Mouse (Mus musculus): ENCODE data around the gene Fam20a.
"Not testable (repeated sequence)": the region's sequence is repeated elsewhere in the genome, so short reads cannot be mapped to it uniquely, and the experiment has no call there.

Gene Fam20a

GRCm38 (mm10) chr11:109680934-109681333 lies 41.1 kb downstream of the Fam20a start:
- no peak for DNase-seq (ENCODE audit: low spot score in 2 of 2)

GRCm38 (mm10) chr11:109678291-109678690 lies 43.8 kb downstream of the Fam20a start:
- DNase-seq (ENCODE audit: low spot score in 2 of 2): no peak

DNA sequence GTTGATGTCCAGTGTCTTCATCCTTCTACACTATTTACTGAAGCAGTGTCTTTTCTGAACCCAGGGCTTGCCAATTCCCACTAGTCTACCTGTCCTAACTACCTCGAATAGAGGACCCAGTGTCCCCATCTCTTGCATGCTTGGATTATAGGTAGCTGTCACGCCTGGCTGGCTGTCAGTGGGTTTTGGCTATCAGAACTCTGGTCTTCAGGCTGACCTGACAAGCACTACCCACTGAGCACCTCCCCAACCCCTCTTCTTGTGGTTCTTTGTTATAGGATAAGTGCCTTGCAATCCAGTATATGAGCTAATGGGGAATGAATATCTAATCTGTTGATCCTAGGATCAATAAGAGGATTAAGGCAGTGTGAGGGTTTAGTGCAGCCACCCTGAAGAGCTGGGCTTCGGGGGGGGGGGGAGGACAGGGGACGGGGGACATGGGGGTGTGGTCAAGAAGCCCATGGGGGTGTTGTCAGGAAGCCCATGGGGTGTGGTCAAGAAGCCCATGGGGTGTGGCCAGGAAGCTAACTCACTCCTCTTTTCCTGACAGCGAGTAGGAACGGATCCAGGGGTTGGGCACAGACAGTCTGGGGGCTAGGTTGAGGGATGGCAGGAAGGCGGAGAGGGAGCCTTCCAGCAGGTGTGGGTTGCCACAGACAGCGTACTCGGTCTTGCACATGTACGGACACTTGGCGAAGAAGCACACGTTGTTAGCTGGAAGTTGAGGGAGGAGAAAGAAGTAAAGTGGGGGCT lies 45.3 kb downstream of the Fam20a start:
- DNase-seq (ENCODE audit: low spot score in 2 of 2): no peak

DNA sequence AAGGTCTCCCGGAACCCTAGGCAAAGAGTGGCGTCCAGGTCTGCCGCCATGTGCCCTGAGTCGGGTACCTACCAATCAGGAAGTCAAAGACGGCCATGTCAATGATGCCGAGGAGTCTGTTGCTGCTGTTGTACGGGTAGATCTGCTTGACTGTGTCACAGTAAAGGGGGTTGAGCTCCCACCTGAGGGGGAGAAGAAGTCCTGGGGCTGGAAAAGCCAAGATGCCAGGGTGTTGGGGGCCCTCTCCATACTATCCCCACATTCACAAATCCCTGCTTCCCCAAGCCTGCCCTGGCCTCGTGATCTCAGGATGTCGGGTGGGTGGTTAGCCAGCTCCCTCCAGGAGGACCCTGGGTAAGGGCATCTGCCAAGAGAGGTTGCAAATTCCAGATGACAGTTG lies 46.3 kb downstream of the Fam20a start:
- no peak for DNase-seq (ENCODE audit: low spot score in 2 of 2)

DNA sequence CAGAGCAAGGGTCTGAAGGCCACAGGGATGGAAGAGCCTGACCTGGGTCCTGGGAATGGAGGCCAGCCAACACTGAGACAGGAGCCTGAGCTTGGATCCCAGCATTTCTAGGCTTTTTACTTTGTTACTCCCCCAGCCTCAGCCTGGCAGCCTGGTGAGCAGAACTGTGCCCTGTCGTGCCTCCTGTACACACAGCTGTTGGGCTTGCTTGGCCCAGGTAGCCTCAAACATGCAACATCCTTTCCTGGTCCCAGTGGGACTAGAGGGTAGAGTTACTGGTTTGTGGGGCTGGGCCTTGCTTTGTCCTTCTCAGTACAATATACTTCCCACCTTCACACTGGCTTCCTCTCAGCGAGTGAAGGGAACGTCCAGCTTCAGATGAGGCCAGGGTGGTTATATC lies 46.9 kb downstream of the Fam20a start:
- DNase-seq (ENCODE audit: low spot score in 2 of 2): no peak

- no peak for DNase-seq (ENCODE audit: low spot score in 2 of 2)
These were observed 47.5 kb downstream of the Fam20a start for GRCm38 (mm10) chr11:109674542-109674941.

DNA sequence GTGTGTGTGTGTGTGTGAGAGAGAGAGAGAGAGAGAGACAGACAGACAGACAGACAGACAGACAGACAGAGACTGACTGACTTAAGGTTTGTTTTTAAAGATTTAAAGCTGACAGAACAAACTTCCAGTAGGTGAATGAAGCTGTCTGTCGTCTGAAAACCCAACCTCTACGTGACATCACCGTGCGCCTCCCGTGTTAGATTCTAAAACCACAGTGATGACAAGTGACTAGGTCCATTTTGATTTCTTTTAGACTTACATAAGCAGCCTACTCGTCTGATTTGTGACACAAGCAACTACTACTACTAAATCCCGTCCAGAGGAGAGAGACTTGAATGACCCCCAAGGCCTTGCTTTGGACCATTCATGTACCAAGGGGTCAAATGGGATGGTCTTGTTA lies 48.3 kb downstream of the Fam20a start:
- no peak for DNase-seq (ENCODE audit: low spot score in 2 of 2)

DNA sequence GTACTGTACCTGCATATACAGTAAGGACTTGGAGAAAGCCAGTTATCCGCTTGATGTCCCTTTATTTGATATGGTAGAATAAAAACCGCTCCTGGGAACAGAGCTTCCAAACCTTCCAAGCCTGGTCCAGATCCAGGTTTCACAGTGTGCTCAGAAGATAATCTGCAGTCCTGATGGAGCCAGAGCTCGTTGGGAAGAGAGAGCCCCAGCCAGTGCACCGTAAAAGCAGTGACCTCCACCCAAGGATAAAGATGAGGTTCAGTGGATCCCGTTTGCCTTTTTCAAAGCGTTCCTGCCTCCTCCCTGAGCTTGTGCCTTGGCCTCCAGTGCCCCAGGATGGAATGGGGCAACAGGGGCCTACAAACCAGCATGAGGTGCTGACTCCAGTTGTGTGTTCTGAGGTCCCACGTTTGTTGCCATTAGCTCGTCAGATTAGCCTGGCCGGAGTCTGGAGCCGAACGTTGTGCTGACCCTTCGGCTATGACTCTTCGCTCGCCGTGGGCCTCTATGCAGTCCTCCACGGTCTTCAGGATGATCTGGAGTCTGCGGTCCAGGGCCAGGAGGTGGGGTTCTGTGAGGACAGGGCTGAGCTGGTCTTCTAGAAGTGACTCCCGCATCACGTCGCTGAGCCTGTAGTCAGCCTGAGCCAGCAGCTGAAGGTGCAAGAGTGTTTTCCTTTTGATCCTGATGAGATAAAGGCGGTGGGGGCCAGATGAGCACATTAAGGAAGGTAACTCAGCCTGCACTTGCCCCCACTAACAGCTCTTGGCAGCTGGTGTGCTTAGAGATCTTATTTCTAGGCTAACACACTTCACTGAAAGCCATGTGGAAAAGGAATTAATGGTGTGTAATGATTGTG lies 49.0 kb downstream of the Fam20a start:
- no peak for DNase-seq (ENCODE audit: low spot score in 2 of 2)

DNA sequence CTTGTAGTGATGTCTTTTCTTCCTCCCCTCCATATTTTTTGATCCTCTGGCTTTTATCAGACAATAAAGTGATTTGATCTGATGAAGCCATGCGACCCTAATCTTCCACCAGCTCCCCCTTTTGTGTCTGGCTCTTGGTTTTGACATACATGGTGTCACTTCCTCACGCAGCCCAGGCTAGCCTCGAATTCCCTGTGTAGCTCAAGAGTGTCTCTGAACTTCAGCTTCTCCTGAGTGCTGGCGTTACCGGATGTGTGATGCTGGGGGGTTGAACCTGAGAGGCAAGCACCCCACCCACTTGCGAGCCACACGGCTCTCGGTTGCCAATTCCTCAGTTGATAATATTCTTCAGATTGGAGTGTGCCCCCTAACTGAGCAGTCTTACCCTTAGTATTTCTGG lies 49.7 kb downstream of the Fam20a start:
- no peak for DNase-seq (ENCODE audit: low spot score in 2 of 2)

DNA sequence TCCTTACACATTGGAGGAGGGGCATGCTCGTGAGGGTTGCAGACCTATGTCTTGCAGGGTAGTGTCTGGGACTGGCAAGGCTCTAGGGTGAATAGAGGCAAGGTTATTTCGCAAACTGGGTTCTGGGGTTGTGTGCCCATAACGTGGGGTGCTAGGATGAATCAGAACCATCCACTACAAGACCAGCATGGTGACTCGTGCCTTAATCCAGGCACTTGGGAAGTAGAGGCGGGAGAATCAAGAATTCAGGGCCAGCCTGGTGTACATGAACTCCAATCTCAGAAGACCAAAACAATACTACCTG lies 50.1 kb downstream of the Fam20a start:
- DNase-seq (ENCODE audit: low spot score in 2 of 2): no peak

DNA sequence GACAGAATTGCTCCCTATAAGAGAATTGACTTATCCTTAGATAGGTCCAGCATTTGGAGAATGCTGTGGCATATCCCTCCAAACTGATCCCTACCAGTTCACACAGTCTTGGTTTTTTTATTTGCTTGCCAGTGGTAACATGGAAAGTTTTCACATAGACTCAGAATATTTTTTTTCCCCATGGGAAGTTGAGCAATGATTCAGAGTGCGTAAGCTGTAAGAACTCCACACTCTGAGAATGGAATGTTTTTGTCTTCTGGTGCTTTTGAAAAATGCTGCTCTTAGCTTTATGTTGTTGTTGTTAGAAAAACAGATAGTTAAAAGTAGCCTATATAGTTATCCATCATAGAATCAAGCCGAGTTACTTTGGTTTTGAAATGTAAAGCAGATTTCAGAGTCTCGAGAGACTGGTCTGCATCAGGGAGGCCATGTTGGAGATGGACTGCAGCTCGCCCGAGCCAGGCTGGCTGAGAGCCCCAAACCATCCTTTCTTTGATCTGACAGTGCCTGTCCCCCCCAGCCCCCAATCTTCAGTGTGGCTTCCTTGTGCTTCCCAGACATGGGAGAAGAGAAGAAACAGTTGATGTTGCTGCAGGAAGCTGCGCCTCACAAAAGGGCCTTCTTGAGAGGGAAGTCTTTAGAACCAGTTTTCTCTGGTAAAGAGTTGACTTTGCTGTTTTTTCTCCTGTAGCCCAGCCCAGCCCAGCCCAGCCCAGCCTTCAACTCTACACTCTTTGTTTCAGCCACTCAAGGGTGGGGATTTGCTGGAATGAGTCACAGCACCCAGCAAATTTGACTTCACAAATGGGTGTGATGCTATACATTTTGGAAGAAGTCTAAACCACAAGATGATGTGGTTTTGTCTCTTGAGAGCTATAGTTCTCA lies 50.7 kb downstream of the Fam20a start:
- no peak for DNase-seq (ENCODE audit: low spot score in 2 of 2)

DNA sequence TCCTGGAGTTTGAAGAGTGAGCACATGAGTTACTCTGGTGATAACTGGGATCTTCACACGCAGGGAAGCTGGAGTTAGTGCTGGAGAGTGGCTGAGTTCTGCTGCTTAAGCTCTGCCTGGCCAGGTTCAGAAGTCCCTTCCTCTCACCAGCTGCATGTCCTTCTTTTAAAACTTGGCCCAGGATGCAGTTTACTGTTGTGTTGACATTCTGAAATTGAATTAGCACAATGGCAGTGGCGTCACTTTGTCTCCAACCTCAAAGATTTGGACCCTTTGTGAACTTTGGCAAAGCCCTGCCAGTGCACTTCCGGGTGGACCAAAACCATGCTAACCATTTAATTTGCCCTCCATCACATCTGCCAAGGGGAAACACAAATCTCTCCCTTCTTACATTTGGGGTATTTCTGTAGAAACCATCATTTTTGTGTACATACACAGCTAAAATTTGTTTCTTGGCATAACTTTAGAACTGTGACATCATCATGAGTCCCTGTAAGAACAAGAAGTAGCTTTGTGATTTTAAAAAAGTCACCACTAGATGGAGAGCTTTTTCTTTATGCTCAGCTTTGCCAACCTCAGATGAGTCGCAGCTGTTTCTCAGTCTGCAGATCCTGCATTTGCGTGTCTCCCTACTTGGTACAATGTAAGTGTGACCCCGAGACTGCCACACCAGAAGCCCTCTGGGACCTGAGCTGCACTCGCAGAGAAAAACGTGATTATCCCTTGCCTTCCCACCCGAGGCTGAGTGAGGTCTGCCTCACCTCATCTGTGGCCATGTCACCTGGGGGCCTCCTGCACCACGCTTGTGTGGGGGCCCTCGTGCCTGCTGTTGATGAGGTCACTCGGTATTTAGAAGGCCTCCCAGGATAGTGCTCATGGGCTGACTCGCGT lies 51.8 kb downstream of the Fam20a start:
- no peak for DNase-seq (ENCODE audit: low spot score in 2 of 2)

- no peak for DNase-seq (ENCODE audit: low spot score in 2 of 2)
These were observed 52.9 kb downstream of the Fam20a start for GRCm38 (mm10) chr11:109669149-109669708.

DNA sequence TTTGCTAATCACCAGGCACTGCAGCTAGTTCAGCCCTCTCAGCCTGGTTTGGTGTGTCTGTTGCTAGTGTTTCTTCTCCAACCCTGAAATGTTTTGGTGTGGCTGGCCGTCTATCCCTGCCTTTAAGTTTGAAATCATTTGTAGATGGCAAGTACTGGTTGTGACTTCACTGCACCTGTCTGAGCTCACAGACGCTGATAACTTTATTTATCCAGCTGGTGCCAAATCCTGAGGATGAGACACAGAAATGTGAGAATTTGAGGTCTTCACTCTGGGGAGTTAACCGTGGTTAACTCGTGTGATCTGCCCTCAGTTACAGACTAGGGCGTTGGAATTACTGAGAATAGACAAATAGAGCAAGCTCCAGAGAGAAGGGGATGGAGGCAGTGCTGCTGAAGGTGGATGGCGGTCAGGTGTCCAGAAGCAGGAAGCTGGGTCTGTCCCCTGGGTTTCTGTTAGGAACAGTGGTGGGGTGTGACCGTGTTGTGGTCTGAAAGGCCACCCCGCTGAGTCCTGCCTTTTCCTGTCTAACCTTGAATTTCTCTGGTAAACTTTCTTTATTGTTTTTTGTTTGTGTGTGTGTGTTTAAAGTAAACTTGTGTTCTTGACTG lies 53.9 kb downstream of the Fam20a start:
- DNase-seq (ENCODE audit: low spot score in 2 of 2): no peak

- DNase-seq (ENCODE audit: low spot score in 2 of 2): no peak
These were observed 54.7 kb downstream of the Fam20a start for GRCm38 (mm10) chr11:109667371-109667770.

DNA sequence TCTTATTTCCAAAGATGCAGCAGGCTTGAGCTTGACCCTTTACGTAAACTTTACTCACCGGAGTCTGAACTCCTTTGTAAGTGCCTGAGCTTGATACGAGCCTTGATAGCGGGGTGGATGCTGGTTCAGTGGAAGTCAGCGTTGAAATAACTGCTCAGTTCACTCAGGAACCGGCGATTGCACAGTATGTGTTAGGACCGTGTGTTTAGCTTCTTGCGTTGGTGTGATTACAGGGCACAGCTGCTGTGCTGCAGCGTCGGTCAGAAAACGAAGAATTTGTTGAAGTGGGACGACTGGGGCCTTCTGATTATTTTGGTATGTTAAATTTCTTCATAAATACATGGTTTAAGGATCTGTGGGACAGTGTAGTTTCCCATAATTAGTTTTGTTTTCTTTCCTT lies 55.7 kb downstream of the Fam20a start:
- DNase-seq (ENCODE audit: low spot score in 2 of 2): no peak

DNA sequence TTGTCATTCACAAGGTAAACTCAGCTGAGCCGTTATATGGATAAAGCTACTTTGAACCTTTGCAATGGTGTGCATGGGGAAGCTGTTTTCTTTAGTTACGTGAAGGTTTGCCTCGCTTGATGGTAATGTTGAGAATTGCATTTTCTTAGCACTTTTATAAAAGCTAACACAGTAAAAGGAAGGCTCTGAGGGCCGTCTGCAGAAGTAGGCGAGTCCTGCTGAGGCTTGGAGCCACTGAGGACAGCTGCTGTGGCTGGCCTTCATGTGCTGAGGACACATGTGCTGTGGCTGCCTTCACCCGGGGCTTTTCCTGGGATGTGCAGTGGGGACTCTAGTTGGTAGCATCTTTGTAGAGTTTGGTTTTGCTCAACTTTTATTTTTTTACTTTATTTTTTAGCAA lies 56.7 kb downstream of the Fam20a start:
- no peak for DNase-seq (ENCODE audit: low spot score in 2 of 2)

DNA sequence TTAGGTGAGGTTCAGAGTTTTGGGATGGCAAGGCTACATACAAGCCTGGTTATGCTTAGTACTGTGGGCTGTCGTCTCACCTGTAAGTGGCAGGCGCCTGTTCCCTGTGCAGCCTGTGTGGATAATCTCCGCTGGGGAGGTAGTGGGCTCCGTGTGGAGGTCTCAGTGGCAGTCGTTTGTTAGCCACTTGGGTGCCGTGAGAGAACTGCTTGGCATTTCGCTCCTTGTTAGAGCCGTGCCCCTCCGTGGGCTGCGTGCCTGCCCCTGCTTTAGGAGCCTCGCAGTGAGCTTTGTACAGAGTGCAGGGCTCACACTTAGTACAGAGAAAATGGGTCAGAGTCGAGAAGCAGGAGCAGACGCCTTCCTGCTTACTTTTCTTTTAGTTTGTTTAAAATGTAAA lies 57.8 kb downstream of the Fam20a start:
- no peak for DNase-seq (ENCODE audit: low spot score in 2 of 2)

- DNase-seq (ENCODE audit: low spot score in 2 of 2): not testable (repeated sequence)
These were observed 61.6 kb downstream of the Fam20a start for GRCm38 (mm10) chr11:109660526-109660925.

DNA sequence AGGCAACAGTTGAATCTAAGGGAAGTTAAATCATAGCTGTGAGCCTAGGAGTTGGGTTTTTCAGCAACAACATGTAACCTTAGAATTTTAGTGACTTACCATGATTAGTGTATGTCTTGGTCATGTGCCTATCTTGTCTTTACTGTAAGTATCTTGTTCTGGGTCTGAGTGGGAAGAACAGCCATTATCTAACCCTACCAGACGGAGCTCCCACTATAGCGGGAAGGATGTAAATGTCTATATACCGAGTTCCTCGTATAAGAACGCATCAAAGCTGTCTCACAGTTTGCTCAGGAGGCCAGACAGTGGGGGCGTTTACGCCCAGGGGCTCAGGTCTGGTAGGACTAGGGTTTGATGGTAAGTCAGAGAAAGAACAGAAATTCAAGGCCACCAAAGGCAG lies 65.8 kb downstream of the Fam20a start:
- DNase-seq (ENCODE audit: low spot score in 2 of 2): no peak

GRCm38 (mm10) chr11:109654581-109654980 lies 67.5 kb downstream of the Fam20a start:
- no peak for DNase-seq (ENCODE audit: low spot score in 2 of 2)

Measured in right cerebral cortex, postnatal 36 days (tissue).